Mouse (Mus musculus) embryo, embryonic 11.5 days (tissue): Measurements from ENCODE around the gene Vmn2r7.
"Not testable (repeated sequence)": the region's sequence is repeated elsewhere in the genome, so short reads cannot be mapped to it uniquely, and the experiment has no call there.

ENCODE experiments used
- DNase-seq: peaks from one replicate; pipeline ENCODE4 v3.0.0-alpha.2; 2012; ENCODE audit warnings: low read depth, low spot score

Vmn2r7 gene

DNA sequence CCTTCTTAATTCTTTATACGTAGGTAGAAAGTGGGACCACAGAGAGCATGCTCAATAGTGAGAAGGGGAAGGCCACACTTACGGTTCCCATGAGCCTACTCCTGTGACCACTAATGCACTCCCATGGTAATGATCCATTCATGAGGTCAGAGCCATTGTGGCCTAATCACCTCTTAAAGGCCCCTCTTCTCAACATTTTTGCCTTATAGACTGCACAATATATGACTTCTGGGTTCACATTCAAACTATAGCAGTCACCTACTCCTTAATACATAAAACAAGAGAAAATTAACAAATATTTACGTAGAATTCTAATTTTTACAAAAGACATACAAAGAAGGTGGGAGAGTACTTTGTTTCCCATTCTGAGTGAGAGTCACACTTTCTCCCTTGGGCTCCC is at the start of gene Vmn2r7:
Vmn2r7 (minus strand) TSS at position 101 of the 400 bp plus-strand sequence.
- DNase-seq = not testable (repeated sequence)

DNA sequence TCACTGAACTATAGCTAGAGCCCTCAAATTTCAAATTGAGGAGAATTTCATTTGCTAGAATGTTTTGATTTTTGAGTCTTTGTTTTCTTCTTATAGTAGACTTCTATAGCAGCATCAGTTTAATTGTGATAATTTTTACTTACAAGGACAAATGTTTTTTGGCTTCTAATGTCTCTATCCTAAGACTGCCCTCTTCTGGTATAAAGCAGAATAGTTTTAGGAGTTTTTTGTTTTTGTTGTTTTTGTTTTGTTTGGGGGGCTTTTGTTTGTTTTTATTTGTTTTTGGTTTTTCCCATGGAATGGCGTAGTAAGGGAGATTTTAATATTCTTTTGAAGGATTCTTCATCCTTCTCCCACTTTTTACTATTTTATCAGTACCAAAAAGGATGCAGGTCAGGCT is 45.2 kb upstream of the Vmn2r7 start:
- no peak for DNase-seq

DNA sequence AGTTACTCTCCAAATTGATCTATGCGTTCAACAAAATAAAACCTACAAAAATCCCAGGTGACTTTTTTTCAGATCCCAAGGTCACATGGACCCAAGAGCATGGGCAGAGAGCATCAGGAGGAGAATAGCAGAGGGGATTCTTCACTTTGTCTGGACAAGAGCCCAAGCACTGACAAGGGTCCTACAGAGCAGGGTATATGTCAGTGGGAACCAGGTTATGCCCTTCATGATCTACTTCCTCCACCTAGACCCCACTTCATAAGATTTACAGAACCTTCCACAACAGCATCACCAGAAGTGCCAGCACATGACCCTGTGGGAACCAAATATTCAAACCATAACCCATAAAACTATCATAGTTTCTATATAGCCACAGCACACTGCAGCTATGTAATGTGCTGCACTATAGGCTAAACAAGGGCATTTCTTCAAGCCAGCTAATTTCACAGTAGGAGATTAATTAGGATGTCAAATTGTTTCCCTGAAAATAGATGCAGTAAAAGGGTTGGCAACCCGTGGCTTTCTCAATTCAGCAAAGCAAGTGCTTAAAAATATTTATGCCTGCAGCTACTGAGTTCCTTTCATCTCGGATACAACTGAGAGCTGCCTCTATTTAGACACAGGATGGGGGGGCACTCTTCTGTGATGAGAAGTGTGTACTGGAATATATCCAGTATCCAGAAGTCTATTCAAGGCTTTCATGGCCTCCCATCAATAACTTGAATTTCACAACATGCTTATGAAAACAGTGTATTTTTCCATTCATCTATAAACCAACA is 33.8 kb upstream of the Vmn2r7 start:
- no peak for DNase-seq

DNA sequence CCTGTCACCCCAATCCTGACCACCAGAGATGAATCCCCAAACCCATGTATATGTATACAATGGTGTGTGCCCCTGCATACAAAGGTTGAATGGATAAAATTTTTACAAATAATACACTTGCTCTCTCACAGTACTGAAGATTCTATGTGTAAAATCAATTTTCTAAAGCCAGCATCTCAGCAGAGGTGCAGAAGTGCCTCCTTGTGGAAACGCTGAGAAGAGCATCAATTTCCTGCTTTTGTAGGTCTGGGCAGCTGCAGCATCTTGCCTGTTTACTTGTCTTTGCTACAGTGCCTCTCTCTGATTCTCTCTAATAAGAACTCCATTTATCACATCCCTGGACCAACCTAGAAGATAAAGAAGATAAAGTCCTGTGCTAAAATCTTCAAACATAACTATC is 32.1 kb upstream of the Vmn2r7 start:
- no peak for DNase-seq

DNA sequence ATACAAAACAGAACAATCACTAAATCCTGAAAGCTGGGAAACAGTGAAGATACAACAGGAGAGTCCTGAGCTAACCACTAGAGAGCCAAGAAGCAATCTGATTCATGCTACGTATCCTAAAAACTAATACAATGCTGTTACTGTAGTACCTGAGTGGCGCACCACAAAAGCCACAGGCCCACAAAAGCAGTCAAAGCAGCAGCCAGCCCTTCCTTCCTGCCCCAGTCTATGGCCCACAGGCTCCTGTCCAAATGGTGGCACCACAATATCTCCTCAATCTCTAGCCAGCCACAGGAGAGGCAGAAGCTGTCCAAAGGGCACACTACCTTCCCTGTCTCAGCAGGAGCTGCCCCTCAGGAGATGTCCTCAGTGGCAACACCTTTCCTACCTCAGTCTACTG is 1.7 kb downstream of the Vmn2r7 start:
- DNase-seq = no peak

DNA sequence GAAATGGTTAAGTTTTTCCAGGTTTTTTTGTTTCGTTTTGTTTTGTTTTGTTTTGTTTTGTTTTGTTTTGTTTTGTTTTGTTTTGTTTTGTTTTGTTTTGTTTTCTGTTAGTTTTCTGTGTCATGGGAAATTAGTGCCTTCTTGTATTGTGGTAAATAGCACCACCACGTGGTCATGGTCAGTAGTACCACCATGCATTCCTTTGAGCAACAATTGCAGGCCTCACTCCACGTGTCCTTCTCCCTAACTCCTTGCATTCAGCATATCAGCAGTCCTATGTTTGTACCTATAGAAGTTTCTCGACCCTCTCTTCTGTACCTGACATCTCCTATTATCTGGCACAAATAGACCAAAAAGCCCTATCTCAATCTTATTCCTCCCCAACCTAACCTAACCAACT is 2.3 kb downstream of the Vmn2r7 start:
- peak; percentile 47 for DNase-seq

DNA sequence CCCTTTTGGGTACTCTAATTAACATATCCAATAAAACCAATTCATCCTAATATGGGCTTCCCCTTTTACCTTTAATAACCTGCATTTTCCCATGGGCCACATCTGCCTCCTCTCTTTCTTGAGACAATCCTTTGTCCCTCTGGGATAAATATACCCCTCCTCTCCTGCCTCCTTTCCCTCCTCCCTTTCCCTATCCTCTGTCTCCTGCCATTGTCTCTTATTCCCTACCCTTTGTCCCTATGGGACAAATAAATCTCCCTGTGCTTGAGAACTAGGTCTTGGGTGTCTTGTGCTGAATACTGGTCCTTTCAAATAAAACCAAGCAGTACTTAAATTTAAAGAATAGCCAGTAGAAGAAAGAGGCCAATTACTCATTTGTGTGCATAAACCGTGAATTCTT is 13.4 kb downstream of the Vmn2r7 start:
- no peak for DNase-seq

DNA sequence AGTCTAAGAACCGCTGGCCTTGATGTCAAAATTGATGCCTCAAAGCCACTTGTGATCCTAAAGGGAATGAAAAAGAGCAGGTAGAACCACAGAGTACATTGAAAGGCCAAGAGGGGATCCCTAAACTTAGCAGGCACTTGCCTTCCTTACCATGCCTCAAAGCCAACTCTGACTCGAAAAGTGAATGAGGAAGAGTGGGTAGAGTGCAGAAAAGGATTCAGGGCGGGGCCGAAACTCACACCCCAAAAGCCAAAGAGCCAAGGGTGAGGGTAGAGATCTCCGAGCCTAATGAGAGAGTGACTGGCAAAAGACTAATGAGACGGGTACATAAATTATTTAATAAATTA is 53.3 kb downstream of the Vmn2r7 start:
- DNase-seq = no peak

DNA sequence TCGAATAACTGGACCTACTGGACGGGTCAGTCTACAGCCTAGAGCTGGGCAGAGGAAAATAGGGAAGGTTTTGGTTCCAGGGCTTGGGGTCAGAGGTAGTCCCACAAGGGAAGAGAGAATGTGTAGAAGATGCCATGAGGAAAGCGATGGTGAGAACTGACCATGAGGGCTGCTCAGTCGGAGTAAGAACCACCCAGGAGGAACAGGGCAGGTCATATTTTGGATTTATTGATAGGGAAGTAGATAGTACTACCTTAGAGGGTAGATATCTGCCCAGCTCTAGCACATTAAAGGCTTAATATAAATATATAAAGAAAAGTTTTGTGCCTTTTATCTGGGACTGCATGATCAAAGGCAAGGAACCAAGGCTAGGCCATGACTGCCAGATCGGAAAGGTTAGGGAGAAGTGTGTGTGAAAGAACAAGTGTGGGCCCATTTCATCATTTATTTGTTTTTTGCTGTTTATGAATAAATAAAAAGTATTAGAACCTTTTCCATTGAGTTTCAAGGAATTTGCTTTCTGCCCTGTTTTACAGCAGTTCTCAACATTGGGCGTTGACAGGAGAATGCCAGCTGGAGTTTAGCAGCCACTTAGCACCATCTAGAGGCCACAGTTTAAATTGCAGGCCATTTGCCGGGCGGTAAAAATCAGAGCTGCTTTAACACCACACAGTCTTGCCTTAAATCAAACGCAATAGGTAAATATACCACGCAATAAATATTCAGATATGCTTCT is 53.9 kb downstream of the Vmn2r7 start:
- peak; percentile 49 for DNase-seq

DNA sequence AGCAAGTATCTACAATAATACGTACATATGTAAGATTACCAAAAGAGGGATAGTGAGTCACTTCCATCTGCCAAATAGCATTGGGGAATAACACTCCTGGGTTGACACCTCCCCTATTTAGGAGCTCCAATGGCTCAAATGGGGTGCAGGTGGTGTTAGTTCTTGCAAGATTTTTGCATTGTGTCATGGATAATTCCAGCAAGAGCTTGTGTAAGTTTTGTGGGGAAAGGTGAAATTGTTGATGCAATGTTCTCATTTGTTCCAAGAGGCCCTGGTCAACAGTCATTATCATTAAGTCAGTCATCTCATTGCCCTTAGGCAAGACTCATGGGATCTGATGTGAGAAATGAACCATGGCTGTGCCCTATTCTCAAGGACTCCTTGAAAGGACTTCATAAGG is 61.7 kb downstream of the Vmn2r7 start:
- DNase-seq = no peak

DNA sequence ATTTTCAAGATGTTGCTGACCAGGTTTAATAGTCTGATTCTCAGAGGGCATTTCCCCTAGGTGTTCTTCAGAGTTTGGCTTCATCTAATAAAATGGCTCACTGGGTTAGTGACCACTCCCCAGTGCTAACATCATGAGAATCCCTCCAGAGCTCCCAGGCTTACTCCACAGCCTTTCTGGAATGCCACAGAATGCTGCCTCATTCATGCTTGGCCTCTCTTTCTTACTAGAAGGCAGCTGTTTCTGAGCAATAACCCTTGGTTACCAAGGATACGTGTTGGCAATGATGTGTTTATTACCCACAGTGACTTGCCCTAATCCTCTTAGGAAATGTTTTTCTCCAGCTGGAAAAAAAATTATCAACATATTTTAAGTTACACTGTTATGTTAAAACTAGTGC is 72.4 kb downstream of the Vmn2r7 start:
- no peak for DNase-seq

DNA sequence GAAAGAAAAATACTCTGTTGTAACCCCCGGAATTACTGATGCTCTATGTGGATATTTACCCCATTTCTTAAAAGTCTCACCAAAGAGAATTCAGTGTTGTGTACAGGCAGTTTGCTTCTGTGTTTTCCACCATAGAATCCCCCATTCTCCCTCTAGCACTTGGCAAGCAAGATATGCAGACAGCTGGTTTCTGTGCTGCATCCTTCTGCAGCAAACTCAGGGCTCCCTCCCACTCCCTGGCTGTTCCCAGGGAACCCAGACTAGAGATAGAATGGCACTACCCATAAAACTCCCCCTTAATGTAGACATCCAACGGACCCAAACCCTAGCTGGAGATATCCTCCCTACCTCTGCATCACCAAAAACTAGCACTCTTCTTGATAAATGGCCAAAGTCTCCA is 88.4 kb downstream of the Vmn2r7 start:
- DNase-seq = no peak

DNA sequence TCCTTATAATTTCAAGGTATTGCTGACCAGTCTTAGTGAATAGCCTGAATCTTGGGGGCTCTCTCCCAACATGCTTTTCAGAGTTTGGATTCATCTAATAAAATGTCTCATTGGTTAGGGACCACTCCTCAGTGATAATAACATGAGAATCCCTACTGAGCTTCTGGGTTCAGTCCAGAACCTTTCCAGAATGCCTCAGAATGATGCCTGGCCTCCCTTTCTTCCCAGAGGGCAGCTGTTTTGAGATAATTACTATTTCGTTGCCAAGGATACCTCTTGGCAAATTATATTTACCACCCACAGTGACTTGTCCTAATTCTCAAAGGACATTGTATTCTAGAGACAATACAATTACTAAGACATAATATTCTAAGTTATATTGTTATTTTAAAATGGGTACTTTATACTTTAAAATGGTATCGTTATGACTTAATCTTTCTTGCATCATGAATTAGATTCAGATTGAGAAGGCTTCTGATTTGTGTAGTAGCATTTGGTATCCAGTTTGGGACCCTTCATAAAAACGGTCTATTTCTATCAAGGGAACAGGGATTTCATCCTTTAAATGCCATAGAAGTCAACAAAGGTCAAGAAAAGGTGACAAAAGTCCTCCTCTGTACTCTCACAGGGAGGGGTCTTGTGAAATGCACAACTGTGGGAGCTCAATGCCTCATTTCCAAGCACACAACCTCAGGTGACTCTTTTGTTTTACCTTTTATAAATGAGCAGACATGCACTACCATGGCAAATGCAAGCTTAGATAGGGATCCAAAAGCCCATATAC is 117.2 kb downstream of the Vmn2r7 start:
- not testable (repeated sequence) for DNase-seq

DNA sequence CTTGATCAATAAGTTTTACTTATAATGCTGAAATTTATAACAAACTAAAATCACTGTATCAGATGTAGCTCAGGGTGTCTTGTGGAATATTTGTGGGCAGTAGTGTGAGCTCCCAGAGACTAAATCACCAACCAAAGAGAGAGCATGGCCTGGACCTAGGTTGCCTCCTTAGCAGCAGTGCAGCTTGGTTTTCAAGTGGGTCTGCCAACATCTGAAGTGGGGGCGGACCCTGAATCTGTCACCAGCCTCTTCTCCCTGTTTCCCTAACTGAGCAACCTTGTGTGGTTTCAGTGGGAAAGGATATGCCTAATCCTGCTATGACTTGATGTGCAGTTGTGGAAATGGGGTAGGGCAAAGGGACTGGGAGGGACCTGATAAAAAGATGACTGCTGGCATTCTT is 118.8 kb downstream of the Vmn2r7 start:
- DNase-seq = not testable (repeated sequence)

DNA sequence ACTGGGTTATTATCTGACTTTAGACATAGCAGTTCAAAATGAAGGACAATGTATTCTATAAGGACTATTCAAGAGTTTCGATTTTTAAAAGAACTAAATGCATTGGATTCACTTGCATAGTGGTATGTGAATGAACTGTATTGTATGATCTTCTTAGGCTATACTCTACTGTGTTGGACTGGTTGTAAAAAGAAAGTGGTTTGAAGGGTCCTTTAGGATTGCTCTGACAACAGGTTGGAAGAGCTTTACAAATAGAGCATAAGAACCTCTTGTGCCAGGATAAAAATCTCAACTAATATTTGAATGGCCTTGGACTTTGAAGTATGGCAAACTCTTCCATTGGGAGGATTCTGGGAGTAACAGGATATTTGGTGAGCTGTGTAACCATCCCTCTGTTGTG is 168.5 kb downstream of the Vmn2r7 start:
- not testable (repeated sequence) for DNase-seq
